18 mouse cellular contexts compared by ENCODE assay signal in genomic region chr10:89769096-89769495, GRCm38 (mm10). TPM values are rescaled to one million over a fixed set of nuclear protein-coding genes. Genes with fewer than 3 reads are reported as not detected.
A peak's percentile ranks its signal among the peaks of the same experiment; 100 is the strongest.
DNase-seq lines count a peak whose midpoint lies in the region; ATAC-seq and TF ChIP-seq lines count a peak whose summit lies in the region.
"Had no signal": no experiment of that assay in that cellular context is flagged by ENCODE, and none has a peak within 500 bp of the region (broad histone marks: within the 10 kb centered on the region; RNA-seq: fewer than 3 reads in every experiment).

No protein-coding gene starts in this region.

- no peak for TF ChIP-seq CTCF in intestine, postnatal 0 days (IDR thresholded peaks at IDR 0.05; ENCODE audit: low read depth)

- no peaks in the 10 kb centered on the region for H3K27me3 ChIP-seq in kidney, embryonic 14.5 days (ENCODE audit: control insufficient read depth, insufficient read depth, low read length)
- H3K27me3 ChIP-seq in intestine, embryonic 15.5 days (replicated peaks): no peaks in the 10 kb centered on the region
- H3K27me3 ChIP-seq in intestine, postnatal 0 days (replicated peaks; ENCODE audit: control insufficient read depth, insufficient read depth, low read length): no peaks in the 10 kb centered on the region
- H3K27me3 ChIP-seq in liver, embryonic 16.5 days (ENCODE audit: control insufficient read depth, insufficient read depth, low read depth, low read length): no peaks in the 10 kb centered on the region
- H3K27me3 ChIP-seq: embryonic facial prominence, embryonic 13.5 days; limb, embryonic 12.5 days had no signal

- H3K9me3 ChIP-seq in kidney, embryonic 14.5 days (ENCODE audit: control insufficient read depth, low read length): no peaks in the 10 kb centered on the region
- H3K9me3 ChIP-seq in intestine, embryonic 15.5 days: no peaks in the 10 kb centered on the region
- no peaks in the 10 kb centered on the region for H3K9me3 ChIP-seq in intestine, postnatal 0 days (ENCODE audit: control insufficient read depth)
- no peaks in the 10 kb centered on the region for H3K9me3 ChIP-seq in liver, embryonic 16.5 days (replicated peaks; ENCODE audit: control insufficient read depth, low read length)
- H3K9me3 ChIP-seq: embryonic facial prominence, embryonic 13.5 days; limb, embryonic 12.5 days had no signal

- no peak; the same call in 1 of the 2 replicates for ATAC-seq in kidney, embryonic 14.5 days (ENCODE audit: low FRiP score, low TSS enrichment)
- ATAC-seq in intestine, embryonic 15.5 days: peak; percentile 85
- peak; percentile 39; the same call in 1 of the 2 replicates for ATAC-seq in intestine, postnatal 0 days
- ATAC-seq in liver, embryonic 16.5 days (ENCODE audit: low read depth): no peak
- ATAC-seq: CD4-positive, CD25-positive, alpha-beta regulatory T cell, adult 4 months; midbrain, embryonic 16.5 days had no signal

- WGBS in kidney, embryonic 14.5 days: 73% methylated on average over 4 of the region's 4 CpGs
- WGBS in intestine, embryonic 15.5 days: 51% methylated on average over 4 of the region's 4 CpGs
- 28% methylated on average over 4 of the region's 4 CpGs for WGBS in intestine, postnatal 0 days
- 52% methylated on average over 4 of the region's 4 CpGs for WGBS in liver, embryonic 16.5 days (ENCODE audit: insufficient replicate concordance)

- H3K4me3 ChIP-seq in kidney, embryonic 14.5 days (ENCODE audit: low read length): no peak overlapping the region
- no peak overlapping the region for H3K4me3 ChIP-seq in intestine, embryonic 15.5 days (replicated peaks)
- peak overlapping the region; percentile 9; the same call in 1 of the 2 replicates for H3K4me3 ChIP-seq in intestine, postnatal 0 days (ENCODE audit: low read depth, low read length)
- no peak overlapping the region for H3K4me3 ChIP-seq in liver, embryonic 16.5 days (ENCODE audit: low read depth, low read length)
- H3K4me3 ChIP-seq: embryonic facial prominence, embryonic 13.5 days; limb, embryonic 12.5 days had no signal

- intact Hi-C loops in left cerebral cortex, postnatal 10 days (cut with DNase I): no loop called here

- H3K4me2 ChIP-seq in kidney, embryonic 14.5 days (replicated peaks; ENCODE audit: low read depth, low read length): 0 out of 2 replicates have a peak overlapping the region, but pooled peaks have one; percentile 8
- peak overlapping the region; percentile 18; the same call in 1 of the 2 replicates for H3K4me2 ChIP-seq in intestine, embryonic 15.5 days (replicated peaks)
- peak overlapping the region; percentile 53 for H3K4me2 ChIP-seq in intestine, postnatal 0 days (replicated peaks; ENCODE audit: low read depth)
- peak overlapping the region; percentile 3; the same call in 1 of the 2 replicates for H3K4me2 ChIP-seq in liver, embryonic 16.5 days (ENCODE audit: low read depth, low read length)
- H3K4me2 ChIP-seq: embryonic facial prominence, embryonic 13.5 days; hindbrain, embryonic 14.5 days; limb, embryonic 12.5 days had no signal

- H3K27ac ChIP-seq in kidney, embryonic 14.5 days (ENCODE audit: low read depth, low read length): no peak overlapping the region
- H3K27ac ChIP-seq in intestine, embryonic 15.5 days: peak overlapping the region; percentile 23
- H3K27ac ChIP-seq in intestine, postnatal 0 days (ENCODE audit: low read depth, low read length): no peak overlapping the region
- H3K27ac ChIP-seq in liver, embryonic 16.5 days (ENCODE audit: low read length): no peak overlapping the region
- H3K27ac ChIP-seq: embryonic facial prominence, embryonic 13.5 days; hindbrain, embryonic 14.5 days; limb, embryonic 12.5 days had no signal

- peaks cover 4% of the 10 kb centered on the region for H3K4me1 ChIP-seq in kidney, embryonic 14.5 days (ENCODE audit: control insufficient read depth, insufficient read depth, low read length)
- H3K4me1 ChIP-seq in intestine, embryonic 15.5 days (replicated peaks): peaks cover 3% of the 10 kb centered on the region; the same call in 1 of the 2 replicates
- no peaks in the 10 kb centered on the region for H3K4me1 ChIP-seq in intestine, postnatal 0 days (replicated peaks; ENCODE audit: control insufficient read depth, insufficient read depth, low read length)
- H3K4me1 ChIP-seq in liver, embryonic 16.5 days (ENCODE audit: control insufficient read depth, low read depth, low read length): peaks cover 12% of the 10 kb centered on the region
- H3K4me1 ChIP-seq: limb, embryonic 12.5 days had no signal

- no peak for DNase-seq in kidney, adult 18-20 months
- DNase-seq in ovary, postnatal 10 days (ENCODE audit: low spot score): no peak
- DNase-seq in left cerebral cortex, postnatal 10 days (ENCODE audit: extremely low spot score in 1 of 2, low spot score in 2 of 2): no peak
- DNase-seq: adrenal gland, adult 2 months; cerebellum, adult 11-12 months; gastrocnemius, postnatal 10 days; layer of hippocampus, postnatal 36 days; right cerebral cortex, postnatal 25 days; thymus, adult 2 months had no signal

- H3K9ac ChIP-seq in kidney, embryonic 14.5 days (ENCODE audit: low read depth, low read length): no peak overlapping the region
- H3K9ac ChIP-seq in intestine, embryonic 15.5 days: no peak overlapping the region
- H3K9ac ChIP-seq in intestine, postnatal 0 days (ENCODE audit: low read depth, low read length): no peak overlapping the region
- H3K9ac ChIP-seq in liver, embryonic 16.5 days (ENCODE audit: low read depth, low read length): no peak overlapping the region
- H3K9ac ChIP-seq: embryonic facial prominence, embryonic 13.5 days; hindbrain, embryonic 14.5 days; limb, embryonic 12.5 days had no signal

- H3K36me3 ChIP-seq in kidney, embryonic 14.5 days (ENCODE audit: control insufficient read depth, insufficient read depth, low read length): no peaks in the 10 kb centered on the region
- no peaks in the 10 kb centered on the region for H3K36me3 ChIP-seq in intestine, embryonic 15.5 days
- H3K36me3 ChIP-seq in intestine, postnatal 0 days (ENCODE audit: control insufficient read depth, insufficient read depth): no peaks in the 10 kb centered on the region
- no peaks in the 10 kb centered on the region for H3K36me3 ChIP-seq in liver, embryonic 16.5 days (ENCODE audit: control insufficient read depth, insufficient read depth)
- H3K36me3 ChIP-seq: embryonic facial prominence, embryonic 13.5 days; limb, embryonic 12.5 days had no signal

RNA-seq across cellular contexts. Expression of gene Uhrf1bp1l, which starts 24.3 kb away (rescaled TPM):
- polyA plus RNA-seq in kidney, embryonic 14.5 days (2014; fragmentation: Nextera tagmentation; extraction: Ambion mirVana): 22.9 and 38.0 TPM in 2 replicates
- 21.0 and 22.9 TPM in 2 replicates for polyA plus RNA-seq in intestine, embryonic 15.5 days (2015; fragmentation: Nextera tagmentation; extraction: Ambion mirVana)
- polyA plus RNA-seq in intestine, postnatal 0 days (2015; fragmentation: Nextera tagmentation; extraction: Ambion mirVana): 8.0 and 9.3 TPM in 2 replicates
- 12.6 and 13.7 TPM in 2 replicates for polyA plus RNA-seq in liver, embryonic 16.5 days (2015; fragmentation: Nextera tagmentation; extraction: Ambion mirVana)
- 10 to 100 TPM; 75.0 to 78.5 TPM for total RNA-seq in left cerebral cortex, postnatal 10 days (2021)

RNA-seq across cellular contexts. Expression of gene Actr6, which starts 37.0 kb away (rescaled TPM):
- 36.3 and 48.7 TPM in 2 replicates for polyA plus RNA-seq in kidney, embryonic 14.5 days (2014; fragmentation: Nextera tagmentation; extraction: Ambion mirVana)
- polyA plus RNA-seq in intestine, embryonic 15.5 days (2015; fragmentation: Nextera tagmentation; extraction: Ambion mirVana): 23.8 and 30.6 TPM in 2 replicates
- polyA plus RNA-seq in intestine, postnatal 0 days (2015; fragmentation: Nextera tagmentation; extraction: Ambion mirVana): 12.3 and 12.5 TPM in 2 replicates
- 12.0 and 14.3 TPM in 2 replicates for polyA plus RNA-seq in liver, embryonic 16.5 days (2015; fragmentation: Nextera tagmentation; extraction: Ambion mirVana)
- 10 to 100 TPM; 24.3 to 26.9 TPM for total RNA-seq in left cerebral cortex, postnatal 10 days (2021)

Comparison
In these comparisons a context has a peak if more than half of its experiments do, and no peak if none do; other contexts are left out.
1. ATAC-seq: peak in intestine, embryonic 15.5 days (single experiment) and intestine, postnatal 0 days (single experiment); none in kidney, embryonic 14.5 days (single experiment) and liver, embryonic 16.5 days (single experiment).
2. H3K4me2 ChIP-seq: peak in every context shown above with its lines; median percentile 53 in intestine, postnatal 0 days; 18 in intestine, embryonic 15.5 days; 8 in kidney, embryonic 14.5 days; 3 in liver, embryonic 16.5 days.